Mouse (Mus musculus) cerebellum, adult 2 months (tissue): ENCODE results near the gene Cdk5rap3. TPM values are rescaled to one million over a fixed set of nuclear protein-coding genes. Genes with fewer than 3 reads are reported as not detected.

Source experiments
- DNase-seq, 2 experiments: peaks; one replicate each; pipeline ENCODE4 v3.0.0; 2021
- H3K27ac ChIP-seq: fragments of 200-500 bp; 2 replicates; pipeline ENCODE4 v1.5.1; 2012; ENCODE audit warnings: low read length, control low read depth, inconsistent platforms; ENCODE audit not compliant: insufficient read depth
- H3K27me3 ChIP-seq: fragments of 200-500 bp; 2 replicates; pipeline ENCODE4 v1.6.1; 2012; ENCODE audit warnings: inconsistent platforms, mild to moderate bottlenecking, low read length, moderate library complexity; ENCODE audit not compliant: control insufficient read depth, insufficient read depth
- H3K4me1 ChIP-seq: fragments of 200-500 bp; 2 replicates; pipeline ENCODE4 v1.6.1; 2011; ENCODE audit warnings: low read length; ENCODE audit not compliant: control insufficient read depth, insufficient read depth
- H3K4me3 ChIP-seq: fragments of 200-500 bp; replicated peaks from 2 replicates; pipeline ENCODE3; 2011; ENCODE audit warnings: mild to moderate bottlenecking, low read depth, low read length, control low read depth; ENCODE audit not compliant: insufficient read depth
- CTCF ChIP-seq: fragments of 200-500 bp; IDR thresholded peaks from 2 replicates; pipeline ENCODE4 v1.5.1; 2011; ENCODE audit warnings: low read depth, mild to moderate bottlenecking, control low read depth, low read length, moderate library complexity, borderline replicate concordance; ENCODE audit not compliant: insufficient read depth
- POLR2A ChIP-seq: fragments of 200-500 bp; IDR thresholded peaks from 2 replicates; pipeline ENCODE4 v1.6.1; 2011; ENCODE audit warnings: low read length, control low read depth, borderline replicate concordance; ENCODE audit not compliant: insufficient read depth
- WGBS: fragments of 180-500 bp; shearing (Covaris S2); methylation state at CpG from one replicate; pipeline ENCODE4 v1.1.7; 2018; 5-methylcytosine and 5-hydroxymethylcytosine counted together
- polyA plus RNA-seq: library from polyadenylated mRNA; depleted of rRNA; stranded (reverse); fragments of >200 nt; gene quantifications from 2 replicates; pipeline ENCODE4 v1.2.3, GENCODE M21; 2012

Cdk5rap3 gene
- polyA plus RNA-seq, 1 experiment, result 40.7 TPM

GRCm38 (mm10) chr11:96916885-96917396 is 645 bp upstream of the Cdk5rap3 start:
- no peak for DNase-seq
- WGBS, result 25% methylated on average over 13 of the region's 13 CpGs
- no peaks in the 10 kb centered on the region for H3K4me1 ChIP-seq

GRCm38 (mm10) chr11:96912682-96913081 is 3.6 kb downstream of the Cdk5rap3 start:
- 82% methylated on average over 11 of the region's 11 CpGs for WGBS
- Histone ChIP-seq H3K4me3 (no peak overlapping the region), H3K27me3 (no peaks in the 10 kb centered on the region), H3K27ac (no peak overlapping the region), H3K4me1 (peaks cover 11% of the 10 kb centered on the region)
- no peak for DNase-seq
- TF ChIP-seq CTCF (no peak), POLR2A (no peak)

More at GRCm38 (mm10) chr11:96916885-96917396, 645 bp upstream of the Cdk5rap3 start:
- TF ChIP-seq CTCF, result no peak
- TF ChIP-seq POLR2A, result no peak
- peak overlapping the region; percentile 28 for H3K4me3 ChIP-seq
- no peak overlapping the region for H3K27ac ChIP-seq
- no peaks in the 10 kb centered on the region for H3K27me3 ChIP-seq

- TF ChIP-seq POLR2A (no peak), CTCF (peak; percentile 95)
- WGBS, result 11% methylated on average over 7 of the region's 7 CpGs
Measured at GRCm38 (mm10) chr11:96910003-96910402, 6.3 kb downstream of the Cdk5rap3 start.

GRCm38 (mm10) chr11:96908594-96908993 is 7.7 kb downstream of the Cdk5rap3 start:
- Histone ChIP-seq H3K27me3 (no peaks in the 10 kb centered on the region), H3K27ac (no peak overlapping the region), H3K4me1 (peaks cover 11% of the 10 kb centered on the region), H3K4me3 (no peak overlapping the region)
- DNase-seq, result no peak
- TF ChIP-seq POLR2A (no peak), CTCF (no peak)
- WGBS, result 30% methylated on average over 12 of the region's 12 CpGs

More at GRCm38 (mm10) chr11:96910003-96910402, 6.3 kb downstream of the Cdk5rap3 start:
- H3K27me3 ChIP-seq, result no peaks in the 10 kb centered on the region
- no peak overlapping the region for H3K4me3 ChIP-seq
- H3K4me1 ChIP-seq, result peaks cover 11% of the 10 kb centered on the region
- DNase-seq, result peak; percentile 80 to 86
- H3K27ac ChIP-seq, result no peak overlapping the region

GRCm38 (mm10) chr11:96906431-96907161 is 9.7 kb downstream of the Cdk5rap3 start:
- no peak for TF ChIP-seq CTCF
- TF ChIP-seq POLR2A, result no peak
- peaks cover 19% of the 10 kb centered on the region for H3K4me1 ChIP-seq
- H3K27ac ChIP-seq, result no peak overlapping the region
- WGBS, result 62% methylated on average over 15 of the region's 15 CpGs
- DNase-seq, result no peak
- no peak overlapping the region for H3K4me3 ChIP-seq
- H3K27me3 ChIP-seq, result no peaks in the 10 kb centered on the region

GRCm38 (mm10) chr11:96902639-96903635 is 13.4 kb downstream of the Cdk5rap3 start:
- Histone ChIP-seq H3K27me3 (no peaks in the 10 kb centered on the region), H3K4me1 (peaks cover 11% of the 10 kb centered on the region)
- 51% methylated on average over 16 of the region's 16 CpGs for WGBS

GRCm38 (mm10) chr11:96901332-96901731 is 15.0 kb downstream of the Cdk5rap3 start:
- TF ChIP-seq POLR2A (no peak), CTCF (no peak)
- H3K27me3 ChIP-seq, result no peaks in the 10 kb centered on the region
- peaks cover 9% of the 10 kb centered on the region for H3K4me1 ChIP-seq
- DNase-seq, result no peak
- no peak overlapping the region for H3K27ac ChIP-seq
- WGBS, result 72% methylated on average over 9 of the region's 9 CpGs
- H3K4me3 ChIP-seq, result no peak overlapping the region

More at GRCm38 (mm10) chr11:96902639-96903635, 13.4 kb downstream of the Cdk5rap3 start:
- TF ChIP-seq CTCF, result no peak
- TF ChIP-seq POLR2A, result no peak
- Histone ChIP-seq H3K27ac (peak overlapping the region; percentile 43; the same call in 1 of the 2 replicates), H3K4me3 (no peak overlapping the region)
- DNase-seq, result peak; percentile 42 to 44
